Mouse (Mus musculus) urinary bladder, adult 2 months (tissue): ENCODE results near the gene Slc2a13. TPM values are rescaled to one million over a fixed set of nuclear protein-coding genes. Genes with fewer than 3 reads are reported as not detected.

Source experiments
- DNase-seq: peaks from one replicate; pipeline ENCODE4 v3.0.0; 2022; ENCODE audit warnings: low spot score
- polyA plus RNA-seq: library from polyadenylated mRNA; depleted of rRNA; stranded (reverse); fragments of >200 nt; gene quantifications from 2 replicates; pipeline ENCODE4 v1.2.3, GENCODE M21; 2012; rRNA removed

Slc2a13 gene
- polyA plus RNA-seq, 1 experiment: 2.8 TPM

DNA sequence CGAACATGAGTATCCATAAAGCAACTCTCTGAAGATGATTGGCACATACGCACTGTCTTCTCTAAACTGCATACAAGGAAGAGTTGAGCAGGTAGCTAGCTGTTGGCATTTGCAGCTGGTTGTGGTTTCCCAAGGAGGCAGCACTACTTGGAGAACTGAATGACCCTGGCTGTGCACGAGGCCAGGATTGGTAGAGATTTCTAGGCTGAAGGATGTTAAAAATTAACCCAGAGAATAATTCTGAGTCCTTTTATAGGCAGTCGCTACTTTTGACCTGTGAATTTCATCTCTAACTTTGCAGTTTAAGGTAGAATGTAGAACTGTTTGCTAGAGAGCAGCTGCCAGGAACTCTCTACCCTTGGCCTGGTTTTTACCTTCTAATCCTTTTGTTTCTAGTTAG is 304.5 kb downstream of the Slc2a13 start:
- DNase-seq: no peak

DNA sequence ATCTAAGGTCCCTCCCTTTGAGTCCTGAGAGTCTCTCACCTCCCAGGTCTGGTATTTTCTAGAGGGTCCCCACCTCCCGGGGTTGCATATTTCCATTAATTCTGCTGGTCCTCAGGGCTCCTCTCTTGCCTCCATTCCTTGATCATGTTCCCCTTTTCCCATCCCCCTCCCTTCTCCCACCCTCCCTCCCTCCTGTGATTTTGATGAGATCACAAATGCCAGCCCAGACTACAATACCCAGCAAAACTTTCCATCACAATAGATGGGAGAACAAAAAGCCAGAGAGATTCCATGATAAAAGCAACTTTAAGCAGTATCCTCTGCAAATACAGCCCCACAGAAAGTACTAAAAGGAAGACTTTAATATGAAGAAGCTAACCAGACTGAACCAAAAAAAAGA is 309.1 kb downstream of the Slc2a13 start:
- DNase-seq: no peak

DNA sequence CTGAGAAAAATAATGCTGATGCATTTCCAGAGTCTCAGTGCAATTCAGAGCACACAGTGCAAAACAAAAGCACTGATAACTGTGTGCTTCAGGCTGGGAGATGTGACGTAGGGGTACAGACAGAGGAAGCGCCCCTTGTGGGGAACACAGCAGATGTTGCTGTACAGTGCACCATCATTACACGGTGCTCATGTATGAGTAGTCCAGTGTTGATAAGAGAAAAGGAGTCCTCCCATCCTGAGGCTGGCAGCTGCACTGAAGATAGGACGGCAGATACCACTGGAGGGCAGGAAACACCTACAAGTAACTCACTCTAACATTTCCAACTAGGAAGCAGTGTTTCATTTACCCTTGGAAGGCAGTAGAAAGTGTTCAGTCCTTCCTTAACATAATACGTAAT is 312.5 kb downstream of the Slc2a13 start:
- DNase-seq: no peak

DNA sequence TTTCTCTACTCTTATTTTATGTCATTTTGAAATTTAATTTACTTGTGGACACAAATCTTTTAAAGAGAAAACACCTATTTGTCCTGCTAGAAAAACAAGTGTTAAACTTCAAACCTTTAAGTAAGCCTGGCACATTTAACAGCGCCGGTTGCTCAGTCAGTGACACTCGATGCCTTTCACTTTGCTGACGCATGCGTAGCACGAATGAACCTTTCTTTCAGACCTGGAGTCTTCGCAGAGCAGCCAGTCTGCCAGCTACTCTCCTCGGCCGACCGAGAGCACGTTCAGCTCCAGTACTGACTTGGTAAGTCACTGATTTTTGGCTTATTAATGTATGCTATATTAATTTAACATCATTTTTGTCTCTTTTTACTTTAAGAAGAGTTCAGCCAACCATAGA is 315.9 kb downstream of the Slc2a13 start:
- DNase-seq: no peak

GRCm38 (mm10) chr15:91255308-91255707 is 317.8 kb downstream of the Slc2a13 start:
- DNase-seq: no peak

DNA sequence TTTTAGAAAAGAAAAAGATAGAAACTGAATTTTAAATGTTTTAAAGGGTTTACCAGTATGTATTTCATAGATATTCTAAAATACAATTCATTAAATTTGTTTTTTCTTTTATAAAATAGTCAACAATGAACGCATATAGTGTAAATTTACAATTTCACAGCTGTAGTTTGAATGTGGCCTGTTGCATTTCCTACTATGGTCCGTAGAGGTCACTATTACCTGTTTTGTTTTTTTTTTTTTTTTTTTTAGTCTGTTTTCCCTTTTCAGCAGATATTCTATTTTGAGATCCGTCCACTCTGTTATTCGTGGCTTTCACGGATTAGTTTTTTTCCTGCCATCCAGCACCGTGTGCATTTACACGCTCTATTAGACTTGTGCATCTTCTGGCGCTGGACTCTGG is 320.1 kb downstream of the Slc2a13 start:
- DNase-seq: no peak

- DNase-seq: no peak
Measured at GRCm38 (mm10) chr15:91251544-91252408, 321.3 kb downstream of the Slc2a13 start.

DNA sequence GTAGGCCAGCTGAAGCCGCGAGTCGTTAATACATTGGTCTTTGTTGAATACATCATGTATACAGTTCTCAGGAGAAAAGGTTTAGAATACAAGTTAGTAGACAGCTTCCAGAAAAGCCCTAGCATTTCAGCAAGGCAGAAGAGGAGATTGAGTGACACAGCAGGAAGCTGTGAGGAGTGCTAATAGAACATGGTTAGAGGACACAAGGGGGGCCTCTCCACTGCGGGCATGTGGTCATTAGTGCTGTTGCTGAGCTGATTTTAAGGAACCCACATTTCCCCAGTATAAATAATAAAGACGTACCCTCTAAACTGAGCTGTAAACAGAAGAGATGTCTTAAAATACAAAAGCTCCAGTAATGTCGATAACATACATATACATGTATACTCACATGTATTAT is 322.2 kb downstream of the Slc2a13 start:
- DNase-seq: no peak

DNA sequence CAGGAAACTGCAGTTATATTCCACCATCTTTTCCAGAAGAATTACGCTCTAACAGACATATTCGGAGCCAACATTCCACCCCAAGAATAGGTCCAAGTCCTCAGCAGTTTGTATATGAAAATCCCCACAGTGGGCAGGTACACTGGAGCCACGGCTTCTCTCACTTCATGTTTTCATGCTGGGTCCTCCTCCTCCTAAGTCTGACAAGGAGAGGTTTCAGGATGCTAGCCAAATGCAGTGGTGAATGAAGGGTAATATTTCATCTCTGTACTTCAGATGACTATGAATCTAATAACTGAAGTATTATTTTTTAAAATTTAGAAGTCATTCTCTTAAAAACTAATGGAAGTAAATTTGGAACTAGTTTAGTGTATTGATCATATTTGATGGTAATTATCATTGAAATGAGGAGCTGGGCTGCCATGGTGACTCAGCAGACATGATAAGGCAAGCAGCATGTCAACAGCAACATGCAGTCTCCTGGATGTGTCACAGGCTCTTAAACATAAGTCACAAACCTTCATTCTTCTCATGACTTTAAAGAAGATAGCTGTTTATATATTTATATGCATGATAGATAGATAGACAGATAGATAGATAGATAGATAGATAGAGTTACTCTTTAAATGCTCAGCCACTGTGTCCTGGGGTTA is 332.3 kb downstream of the Slc2a13 start:
- DNase-seq: no peak

DNA sequence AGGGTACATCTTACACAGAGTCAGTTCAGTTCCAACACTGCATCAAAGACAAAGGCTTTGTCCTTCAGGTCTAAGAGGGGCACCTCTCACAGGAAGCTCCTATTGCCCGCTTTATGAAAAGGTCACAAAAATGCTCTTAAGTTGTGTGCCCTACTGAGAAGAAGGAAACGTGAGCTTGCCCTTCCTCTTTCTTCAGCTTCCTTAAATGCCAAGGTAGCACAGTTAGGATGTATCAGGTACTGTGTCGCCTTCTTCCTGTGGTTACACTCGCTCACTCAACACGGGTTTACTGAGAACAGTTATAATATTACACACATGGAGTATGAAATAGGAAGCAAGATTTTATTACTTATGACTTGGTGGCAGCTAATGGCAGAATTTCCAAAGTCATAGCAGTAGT is 335.8 kb downstream of the Slc2a13 start:
- DNase-seq: no peak

Other genes starting within 250 kb of the Slc2a13 start
- 10.4 TPM in 2 replicates for gene Lrrk2, start 99.9 kb upstream of the Slc2a13 start, polyA plus RNA-seq